Comparison of ENCODE assay signal across 26 mouse cellular contexts in genomic region chr15:79287091-79287490, GRCm38 (mm10). TPM values are rescaled to one million over a fixed set of nuclear protein-coding genes. Genes with fewer than 3 reads are reported as not detected.
A peak's percentile ranks its signal among the peaks of the same experiment; 100 is the strongest.
DNase-seq lines count a peak whose midpoint lies in the region; ATAC-seq and TF ChIP-seq lines count a peak whose summit lies in the region.
"Had no signal": no experiment of that assay in that cellular context is flagged by ENCODE, and none has a peak within 500 bp of the region (broad histone marks: within the 10 kb centered on the region; RNA-seq: fewer than 3 reads in every experiment).

No protein-coding gene starts in this region.

- H3K36me3 ChIP-seq in kidney, embryonic 14.5 days (ENCODE audit: control insufficient read depth, insufficient read depth, low read length): peaks cover 9% of the 10 kb centered on the region
- H3K36me3 ChIP-seq in stomach, postnatal 0 days (ENCODE audit: control insufficient read depth, insufficient read depth, low read length): no peaks in the 10 kb centered on the region; the same call in 1 of the 2 replicates
- H3K36me3 ChIP-seq: heart, embryonic 15.5 days; lung, embryonic 15.5 days; midbrain, embryonic 15.5 days; neural tube, embryonic 15.5 days; stomach, embryonic 15.5 days had no signal

- H3K27ac ChIP-seq in kidney, embryonic 14.5 days (ENCODE audit: low read depth, low read length): no peak overlapping the region
- H3K27ac ChIP-seq in stomach, postnatal 0 days (replicated peaks): no peak overlapping the region
- H3K27ac ChIP-seq: heart, embryonic 15.5 days; hindbrain, embryonic 13.5 days; lung, embryonic 15.5 days; midbrain, embryonic 10.5 days; midbrain, embryonic 15.5 days; neural tube, embryonic 15.5 days; stomach, embryonic 15.5 days had no signal

- H3K4me1 ChIP-seq in kidney, embryonic 14.5 days (ENCODE audit: control insufficient read depth, insufficient read depth, low read length): 0 out of 2 replicates have a peak, but pooled peaks cover 9% of the 10 kb centered on the region
- H3K4me1 ChIP-seq in stomach, postnatal 0 days (replicated peaks; ENCODE audit: control insufficient read depth, insufficient read depth): no peaks in the 10 kb centered on the region
- H3K4me1 ChIP-seq: hindbrain, embryonic 13.5 days; midbrain, embryonic 10.5 days; midbrain, embryonic 15.5 days; neural tube, embryonic 15.5 days had no signal

- TF ChIP-seq CTCF in stomach, postnatal 0 days (IDR thresholded peaks at IDR 0.05; ENCODE audit: low read depth): no peak

- WGBS in kidney, embryonic 14.5 days: 92% methylated on average over 7 of the region's 7 CpGs
- 94% methylated on average over 7 of the region's 7 CpGs for WGBS in stomach, postnatal 0 days

- H3K9ac ChIP-seq in kidney, embryonic 14.5 days (ENCODE audit: low read depth, low read length): no peak overlapping the region
- no peak overlapping the region for H3K9ac ChIP-seq in stomach, postnatal 0 days (ENCODE audit: low read length)
- H3K9ac ChIP-seq: forebrain, postnatal 0 days; heart, embryonic 15.5 days; hindbrain, embryonic 13.5 days; lung, embryonic 15.5 days; midbrain, embryonic 15.5 days; neural tube, embryonic 15.5 days; stomach, embryonic 15.5 days had no signal

- DNase-seq in kidney, adult 11 months: peak; percentile 58
- DNase-seq in kidney, adult 8-10 months: peak; percentile 35 to 48
- peak; percentile 61 for DNase-seq in kidney, postnatal 10 days
- DNase-seq in embryo, embryonic 11 days: no peak
- DNase-seq in stomach, postnatal 0 days (ENCODE audit: low spot score): no peak
- DNase-seq: adrenal gland, postnatal 25 days; cerebellum, adult 18-20 months; forebrain, postnatal 0 days; heart, postnatal 36 days; layer of hippocampus, postnatal 36 days; liver; right cerebral cortex, postnatal 25 days; thymus, postnatal 25 days had no signal

- no peak for ATAC-seq in kidney, embryonic 14.5 days (ENCODE audit: low FRiP score, low TSS enrichment)
- no peak for ATAC-seq in stomach, postnatal 0 days (ENCODE audit: low FRiP score, low TSS enrichment)
- no peak for ATAC-seq in CD4-positive, CD25-positive, alpha-beta regulatory T cell, adult 4 months
- ATAC-seq: forebrain, postnatal 0 days; midbrain, embryonic 15.5 days had no signal

- TF ChIP-seq EP300 in stomach, postnatal 0 days (optimal IDR thresholded peaks at IDR 0.05): no peak

- no peaks in the 10 kb centered on the region for H3K9me3 ChIP-seq in kidney, embryonic 14.5 days (ENCODE audit: control insufficient read depth, low read length)
- H3K9me3 ChIP-seq in stomach, postnatal 0 days (ENCODE audit: control insufficient read depth, low read length): no peaks in the 10 kb centered on the region
- H3K9me3 ChIP-seq: heart, embryonic 15.5 days; hindbrain, embryonic 13.5 days; lung, embryonic 15.5 days; midbrain, embryonic 10.5 days; midbrain, embryonic 15.5 days; neural tube, embryonic 15.5 days; stomach, embryonic 15.5 days had no signal

- no peaks in the 10 kb centered on the region for H3K27me3 ChIP-seq in kidney, embryonic 14.5 days (ENCODE audit: control insufficient read depth, insufficient read depth, low read length)
- no peaks in the 10 kb centered on the region for H3K27me3 ChIP-seq in stomach, postnatal 0 days (ENCODE audit: control insufficient read depth, insufficient read depth, low read length)
- H3K27me3 ChIP-seq: heart, embryonic 15.5 days; hindbrain, embryonic 13.5 days; lung, embryonic 15.5 days; midbrain, embryonic 15.5 days; neural tube, embryonic 15.5 days; stomach, embryonic 15.5 days had no signal

- H3K4me3 ChIP-seq in kidney, embryonic 14.5 days (ENCODE audit: low read length): no peak overlapping the region
- no peak overlapping the region for H3K4me3 ChIP-seq in stomach, postnatal 0 days (ENCODE audit: low read depth, low read length)
- H3K4me3 ChIP-seq: erythroblast, embryonic 14.5 days; heart, embryonic 15.5 days; hindbrain, embryonic 13.5 days; lung, embryonic 15.5 days; midbrain, embryonic 10.5 days; midbrain, embryonic 15.5 days; neural tube, embryonic 15.5 days; stomach, embryonic 15.5 days had no signal

- H3K4me2 ChIP-seq in kidney, embryonic 14.5 days (replicated peaks; ENCODE audit: low read depth, low read length): no peak overlapping the region
- H3K4me2 ChIP-seq in stomach, postnatal 0 days (replicated peaks; ENCODE audit: low read depth): no peak overlapping the region
- H3K4me2 ChIP-seq: heart, embryonic 15.5 days; hindbrain, embryonic 13.5 days; lung, embryonic 15.5 days; midbrain, embryonic 15.5 days; neural tube, embryonic 15.5 days; stomach, embryonic 15.5 days had no signal

RNA-seq across cellular contexts. Expression of gene Baiap2l2, which starts 1.8 kb away (rescaled TPM):
- 6.1 and 10.3 TPM in 2 replicates for polyA plus RNA-seq in kidney, embryonic 14.5 days (2014; fragmentation: Nextera tagmentation; extraction: Ambion mirVana)
- 4.1 and 4.9 TPM in 2 replicates for polyA plus RNA-seq in stomach, postnatal 0 days (2015; fragmentation: Nextera tagmentation; extraction: Ambion mirVana)
- polyA plus RNA-seq in CD4-positive, CD25-positive, alpha-beta regulatory T cell, adult 4 months (2017; shearing (Covaris generic)): not detected
- polyA plus RNA-seq: erythroblast, embryonic 14.5 days had no signal

RNA-seq across cellular contexts. Expression of gene Slc16a8, which starts 32.5 kb away (rescaled TPM):
- 0.39 and 0.50 TPM in 2 replicates for polyA plus RNA-seq in kidney, embryonic 14.5 days (2014; fragmentation: Nextera tagmentation; extraction: Ambion mirVana)
- polyA plus RNA-seq in stomach, postnatal 0 days (2015; fragmentation: Nextera tagmentation; extraction: Ambion mirVana): 0.10 and 0.12 TPM in 2 replicates
- not detected for polyA plus RNA-seq in CD4-positive, CD25-positive, alpha-beta regulatory T cell, adult 4 months (2017; shearing (Covaris generic))
- polyA plus RNA-seq: erythroblast, embryonic 14.5 days; forebrain, embryonic 11.5 days; limb, embryonic 11.5 days; liver, embryonic 16.5 days had no signal

RNA-seq across cellular contexts. Expression of gene Pla2g6, which starts 41.1 kb away (rescaled TPM):
- 10.9 and 17.0 TPM in 2 replicates for polyA plus RNA-seq in kidney, embryonic 14.5 days (2014; fragmentation: Nextera tagmentation; extraction: Ambion mirVana)
- 8.8 and 9.4 TPM in 2 replicates for polyA plus RNA-seq in stomach, postnatal 0 days (2015; fragmentation: Nextera tagmentation; extraction: Ambion mirVana)
- 10 to 100 TPM; 12.1 to 19.9 TPM for polyA plus RNA-seq in CD4-positive, CD25-positive, alpha-beta regulatory T cell, adult 4 months (2017; shearing (Covaris generic))

RNA-seq across cellular contexts. Expression of gene Gm49486, which starts 57.9 kb away (rescaled TPM):
- polyA plus RNA-seq in kidney, embryonic 14.5 days (2014; fragmentation: Nextera tagmentation; extraction: Ambion mirVana): 0.21 and 0.61 TPM in 2 replicates
- polyA plus RNA-seq in stomach, postnatal 0 days (2015; fragmentation: Nextera tagmentation; extraction: Ambion mirVana): 0.23 and 0.27 TPM in 2 replicates
- under 1 TPM in 1 of 2 experiments, not detected in 1; 0.52 TPM for polyA plus RNA-seq in CD4-positive, CD25-positive, alpha-beta regulatory T cell, adult 4 months (2017; shearing (Covaris generic))
- polyA plus RNA-seq: erythroblast, embryonic 14.5 days had no signal

RNA-seq across cellular contexts. Expression of gene Pick1, which starts 58.1 kb away (rescaled TPM):
- 25.8 and 31.4 TPM in 2 replicates for polyA plus RNA-seq in kidney, embryonic 14.5 days (2014; fragmentation: Nextera tagmentation; extraction: Ambion mirVana)
- 25.7 and 26.7 TPM in 2 replicates for polyA plus RNA-seq in stomach, postnatal 0 days (2015; fragmentation: Nextera tagmentation; extraction: Ambion mirVana)
- polyA plus RNA-seq in CD4-positive, CD25-positive, alpha-beta regulatory T cell, adult 4 months (2017; shearing (Covaris generic)): 10 to 100 TPM in 1 of 2 experiments, 1 to 10 TPM in 1; 6.0 to 10.5 TPM

Comparison
In these comparisons a context has a peak if more than half of its experiments do, and no peak if none do; other contexts are left out.
1. DNase-seq: peak in kidney, adult 11 months (single experiment), kidney, adult 8-10 months (2 of 2) and kidney, postnatal 10 days (single experiment); none in embryo, embryonic 11 days (single experiment) and stomach, postnatal 0 days (single experiment).